Mouse (Mus musculus) neural tube, embryonic 11.5 days (tissue): ENCODE data around the gene H2-Q10. TPM values are rescaled to one million over a fixed set of nuclear protein-coding genes. Genes with fewer than 3 reads are reported as not detected.
"Not testable (repeated sequence)": the region's sequence is repeated elsewhere in the genome, so short reads cannot be mapped to it uniquely, and the experiment has no call there.

ENCODE experiments used
- ATAC-seq: fragments of 200-750 bp; cut with Nextera tagmentation; 2 replicates; pipeline ENCODE4 v1.8.0; 2017; ENCODE audit warnings: moderate number of reproducible peaks, mild to moderate bottlenecking, moderate TSS enrichment, moderate library complexity; ENCODE audit not compliant: insufficient read depth, low FRiP score, low TSS enrichment
- DNase-seq: peaks from one replicate; pipeline ENCODE4 v3.0.0-alpha.2; 2015; ENCODE audit warnings: low spot score
- H3K27ac ChIP-seq: fragments of 300-500 bp; sonication (generic); 2 replicates; pipeline ENCODE4 v1.5.1; 2014; ENCODE audit warnings: low read depth, mild to moderate bottlenecking, low read length
- H3K27me3 ChIP-seq: fragments of 300-500 bp; sonication (generic); 2 replicates; pipeline ENCODE4 v1.6.1; 2014; ENCODE audit warnings: mild to moderate bottlenecking, low read length, mixed read lengths; ENCODE audit not compliant: control insufficient read depth, insufficient read depth
- H3K36me3 ChIP-seq: fragments of 300-500 bp; sonication (generic); 2 replicates; pipeline ENCODE4 v1.6.1; 2014; ENCODE audit warnings: mild to moderate bottlenecking, low read length, moderate library complexity, mixed read lengths; ENCODE audit not compliant: control insufficient read depth, insufficient read depth
- H3K4me1 ChIP-seq: fragments of 300-500 bp; sonication (generic); 2 replicates; pipeline ENCODE4 v1.6.1; 2014; ENCODE audit warnings: low read length, mixed read lengths; ENCODE audit not compliant: control insufficient read depth, insufficient read depth
- H3K4me2 ChIP-seq: fragments of 300-500 bp; sonication (generic); 2 replicates; pipeline ENCODE4 v1.6.1; 2014; ENCODE audit warnings: low read depth, mild to moderate bottlenecking, moderate library complexity
- H3K4me3 ChIP-seq: fragments of 300-500 bp; sonication (generic); 2 replicates; pipeline ENCODE4 v1.5.1; 2014; ENCODE audit warnings: low read depth, low read length
- H3K9ac ChIP-seq: fragments of 300-500 bp; sonication (generic); 2 replicates; pipeline ENCODE4 v1.6.1; 2014; ENCODE audit warnings: mild to moderate bottlenecking, low read length
- H3K9me3 ChIP-seq: fragments of 300-500 bp; sonication (generic); 2 replicates; pipeline ENCODE4 v1.6.1; 2016; ENCODE audit warnings: low read length; ENCODE audit not compliant: control insufficient read depth
- WGBS: fragments of 180-500 bp; shearing (Covaris S2); extraction: QIAGEN DNeasy Blood & Tissue Kit; methylation state at CpG from one replicate; pipeline ENCODE4 v1.1.7; 2014; 5-methylcytosine and 5-hydroxymethylcytosine counted together
- polyA plus RNA-seq: library from polyadenylated mRNA; unstranded; fragments of >200 nt; fragmentation: Nextera tagmentation; extraction: Ambion mirVana; gene quantifications from 2 replicates; pipeline ENCODE4 v1.2.1, GENCODE M21; 2014

Gene H2-Q10
- polyA plus RNA-seq, 1 experiment from 2014 or later: 0.81 TPM

- Histone ChIP-seq H3K9me3 (no peaks in the 10 kb centered on the region), H3K4me2 (no peak overlapping the region), H3K27ac (no peak overlapping the region), H3K9ac (no peak overlapping the region), H3K27me3 (peaks cover 19% of the 10 kb centered on the region), H3K36me3 (no peaks in the 10 kb centered on the region), H3K4me1 (0 out of 2 replicates have a peak, but pooled peaks cover 3% of the 10 kb centered on the region), H3K4me3 (no peak overlapping the region)
- 13% methylated on average over 10 of the region's 10 CpGs for WGBS
- no peak for DNase-seq
- no peak for ATAC-seq
Observed at GRCm38 (mm10) chr17:35506881-35507280, 37.0 kb downstream of the H2-Q10 start.

- H3K4me3 ChIP-seq: no peak overlapping the region
Observed at GRCm38 (mm10) chr17:35507556-35508260, 37.8 kb downstream of the H2-Q10 start.

GRCm38 (mm10) chr17:35508279-35508678 lies 38.4 kb downstream of the H2-Q10 start:
- 56% methylated on average over 4 of the region's 5 CpGs for WGBS
- not testable (repeated sequence) for H3K4me3 ChIP-seq, H3K9me3 ChIP-seq, ATAC-seq, H3K36me3 ChIP-seq, H3K4me2 ChIP-seq, H3K27ac ChIP-seq, H3K9ac ChIP-seq, H3K4me1 ChIP-seq, DNase-seq
- peaks cover 19% of the 10 kb centered on the region for H3K27me3 ChIP-seq

More at GRCm38 (mm10) chr17:35507556-35508260, 37.8 kb downstream of the H2-Q10 start:
- Histone ChIP-seq H3K9me3 (no peaks in the 10 kb centered on the region), H3K9ac (no peak overlapping the region), H3K4me1 (0 out of 2 replicates have a peak, but pooled peaks cover 3% of the 10 kb centered on the region), H3K27me3 (peaks cover 19% of the 10 kb centered on the region), H3K36me3 (no peaks in the 10 kb centered on the region), H3K27ac (no peak overlapping the region), H3K4me2 (no peak overlapping the region)
- ATAC-seq (no peak), DNase-seq (no peak)
- WGBS: 22% methylated on average over 13 of the region's 13 CpGs

- no peak for ATAC-seq
- Histone ChIP-seq H3K4me1 (0 out of 2 replicates have a peak, but pooled peaks cover 3% of the 10 kb centered on the region), H3K4me2 (no peak overlapping the region), H3K36me3 (no peaks in the 10 kb centered on the region), H3K27me3 (peaks cover 19% of the 10 kb centered on the region), H3K27ac (no peak overlapping the region), H3K9me3 (no peaks in the 10 kb centered on the region), H3K4me3 (no peak overlapping the region), H3K9ac (no peak overlapping the region)
- 53% methylated on average over 8 of the region's 8 CpGs for WGBS
- DNase-seq: peak; percentile 43
Observed at GRCm38 (mm10) chr17:35509284-35509683, 39.4 kb downstream of the H2-Q10 start.

- Histone ChIP-seq H3K4me2 (no peak overlapping the region), H3K4me3 (no peak overlapping the region), H3K9me3 (no peaks in the 10 kb centered on the region), H3K27me3 (no peaks in the 10 kb centered on the region), H3K27ac (no peak overlapping the region), H3K4me1 (peaks cover 6% of the 10 kb centered on the region), H3K36me3 (no peaks in the 10 kb centered on the region), H3K9ac (no peak overlapping the region)
- no peak for ATAC-seq
- 92% methylated on average over 7 of the region's 7 CpGs for WGBS
- DNase-seq: no peak
Observed at GRCm38 (mm10) chr17:35512916-35513626, 43.2 kb downstream of the H2-Q10 start.

- Histone ChIP-seq H3K27ac (no peak overlapping the region), H3K9me3 (no peaks in the 10 kb centered on the region), H3K27me3 (no peaks in the 10 kb centered on the region), H3K4me2 (no peak overlapping the region), H3K36me3 (no peaks in the 10 kb centered on the region), H3K4me3 (no peak overlapping the region), H3K9ac (no peak overlapping the region), H3K4me1 (peaks cover 6% of the 10 kb centered on the region)
- WGBS: 18% methylated on average over 2 of the region's 2 CpGs
- no peak for ATAC-seq
- DNase-seq: peak; percentile 75
Observed at GRCm38 (mm10) chr17:35513886-35514285, 44.0 kb downstream of the H2-Q10 start.

- no peaks in the 10 kb centered on the region for H3K27me3 ChIP-seq
- 41% methylated on average over 6 of the region's 6 CpGs for WGBS
- no peak overlapping the region for H3K27ac ChIP-seq
- H3K9me3 ChIP-seq: no peaks in the 10 kb centered on the region
- ATAC-seq (no peak), DNase-seq (no peak)
- H3K9ac ChIP-seq: peak overlapping the region; percentile 1; the same call in 1 of the 2 replicates
- peak overlapping the region; percentile 72; the same call in 1 of the 2 replicates for H3K4me2 ChIP-seq
- peaks cover 6% of the 10 kb centered on the region for H3K4me1 ChIP-seq
- H3K4me3 ChIP-seq: no peak overlapping the region
- H3K36me3 ChIP-seq: no peaks in the 10 kb centered on the region
Observed at GRCm38 (mm10) chr17:35514756-35515155, 44.9 kb downstream of the H2-Q10 start.

GRCm38 (mm10) chr17:35515911-35516640 lies 46.2 kb downstream of the H2-Q10 start:
- no peaks in the 10 kb centered on the region for H3K36me3 ChIP-seq
- H3K4me2 ChIP-seq: peak overlapping the region; percentile 72
- 6% methylated on average over 25 of the region's 25 CpGs for WGBS
- H3K4me1 ChIP-seq: peaks cover 6% of the 10 kb centered on the region
- H3K4me3 ChIP-seq: peak overlapping the region; percentile 56
- H3K9ac ChIP-seq: peak overlapping the region; percentile 54
- ATAC-seq (no peak), DNase-seq (peak; percentile 47)
- H3K27ac ChIP-seq: no peak overlapping the region
- H3K9me3 ChIP-seq: no peaks in the 10 kb centered on the region
- no peaks in the 10 kb centered on the region for H3K27me3 ChIP-seq
